Mouse (Mus musculus): ENCODE results near the gene Cmtm8. TPM values are rescaled to one million over a fixed set of nuclear protein-coding genes. Genes with fewer than 3 reads are reported as not detected.

Cmtm8 gene
- polyA plus RNA-seq, 1 experiment, result 8.2 TPM

DNA sequence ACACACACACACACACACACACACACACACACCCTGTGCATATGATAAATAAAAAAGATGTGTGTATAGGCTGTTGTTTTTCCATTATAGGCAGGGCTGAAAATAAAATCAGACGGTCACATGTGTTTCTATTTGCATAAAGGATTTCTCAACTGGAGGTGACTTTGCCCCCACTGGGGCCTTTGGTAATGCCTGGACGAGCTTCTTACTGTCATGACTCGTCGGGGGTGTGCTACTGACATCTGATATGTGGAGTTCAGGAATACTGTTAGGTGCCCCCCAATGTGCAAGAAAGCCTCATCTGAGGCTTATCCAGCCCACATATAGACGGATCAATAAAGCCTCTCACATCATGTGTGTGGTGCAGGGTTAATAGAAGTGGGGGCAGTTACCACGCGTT is 26.9 kb downstream of the Cmtm8 start:
- Histone ChIP-seq H3K36me3 (ENCODE audit: control insufficient read depth, insufficient read depth, low read length, poor library complexity, severe bottlenecking) (no peaks in the 10 kb centered on the region), H3K27ac (ENCODE audit: insufficient read depth, low read length) (no peak overlapping the region), H3K4me1 (ENCODE audit: control insufficient read depth, insufficient read depth, low read length) (no peaks in the 10 kb centered on the region), H3K4me3 (ENCODE audit: low read depth, low read length) (no peak overlapping the region), H3K9me3 (replicated peaks; ENCODE audit: control insufficient read depth, insufficient read depth, low read length, poor library complexity, severe bottlenecking) (no peaks in the 10 kb centered on the region), H3K9ac (ENCODE audit: low read depth, poor library complexity, severe bottlenecking) (no peak overlapping the region), H3K27me3 (ENCODE audit: control insufficient read depth, insufficient read depth, low read length, poor library complexity, severe bottlenecking) (no peaks in the 10 kb centered on the region)
- TF ChIP-seq EP300 (IDR thresholded peaks at IDR 0.05; ENCODE audit: insufficient read depth, low read depth, low read length), result no peak
- no peak for TF ChIP-seq POLR2A (IDR thresholded peaks at IDR 0.05; ENCODE audit: insufficient read depth, low read length)
- no peak for TF ChIP-seq CTCF (IDR thresholded peaks at IDR 0.05; ENCODE audit: low read depth, low read length)

DNA sequence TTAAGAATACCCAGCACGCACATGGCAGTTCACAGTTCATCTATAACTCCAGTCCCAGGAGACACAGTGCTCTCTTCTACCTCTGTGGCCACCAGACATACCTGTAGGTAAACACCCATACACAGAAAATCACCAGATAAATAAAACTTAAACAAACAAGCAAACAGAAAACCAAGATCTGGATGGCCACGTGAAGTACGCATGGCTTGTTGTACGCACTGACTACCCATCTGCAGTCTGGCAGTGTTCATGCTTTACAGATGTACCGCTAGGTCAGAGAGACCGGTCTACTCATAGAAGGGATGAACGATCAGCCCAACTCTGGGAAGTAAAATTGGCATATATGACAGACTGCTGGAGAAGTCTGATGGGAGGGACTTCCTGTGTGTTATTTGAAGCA is 27.8 kb downstream of the Cmtm8 start:
- Histone ChIP-seq H3K36me3 (ENCODE audit: control insufficient read depth, insufficient read depth, low read length, poor library complexity, severe bottlenecking) (no peaks in the 10 kb centered on the region), H3K27ac (ENCODE audit: insufficient read depth, low read length) (no peak overlapping the region), H3K4me3 (ENCODE audit: low read depth, low read length) (no peak overlapping the region), H3K9me3 (replicated peaks; ENCODE audit: control insufficient read depth, insufficient read depth, low read length, poor library complexity, severe bottlenecking) (no peaks in the 10 kb centered on the region), H3K27me3 (ENCODE audit: control insufficient read depth, insufficient read depth, low read length, poor library complexity, severe bottlenecking) (no peaks in the 10 kb centered on the region), H3K4me1 (ENCODE audit: control insufficient read depth, insufficient read depth, low read length) (no peaks in the 10 kb centered on the region), H3K9ac (ENCODE audit: low read depth, poor library complexity, severe bottlenecking) (no peak overlapping the region)
- TF ChIP-seq EP300 (IDR thresholded peaks at IDR 0.05; ENCODE audit: insufficient read depth, low read depth, low read length) (no peak), POLR2A (IDR thresholded peaks at IDR 0.05; ENCODE audit: insufficient read depth, low read length) (no peak), CTCF (IDR thresholded peaks at IDR 0.05; ENCODE audit: low read depth, low read length) (no peak)

DNA sequence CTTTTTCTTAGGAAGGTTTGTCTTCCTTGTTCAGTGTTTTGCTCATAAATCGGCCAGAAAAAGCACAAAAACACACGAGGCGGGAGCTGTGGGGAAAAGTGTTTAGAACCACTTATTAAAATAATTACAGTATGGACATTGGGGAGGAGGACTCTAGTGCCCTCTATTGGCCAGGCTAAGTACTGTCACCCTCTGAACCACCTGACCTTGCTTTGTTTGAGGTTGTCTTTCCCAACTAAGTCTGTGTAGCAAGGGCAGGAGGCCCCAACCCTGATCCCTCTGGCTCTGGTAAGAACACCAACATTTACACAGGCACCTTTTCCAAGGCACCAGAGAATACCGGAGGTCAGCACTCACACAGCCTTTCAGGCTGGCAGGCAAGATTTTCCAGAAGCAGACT is 28.6 kb downstream of the Cmtm8 start:
- no peaks in the 10 kb centered on the region for H3K4me1 ChIP-seq (ENCODE audit: control insufficient read depth, insufficient read depth, low read length)
- TF ChIP-seq CTCF (IDR thresholded peaks at IDR 0.05; ENCODE audit: low read depth, low read length) (peak; percentile 23), EP300 (IDR thresholded peaks at IDR 0.05; ENCODE audit: insufficient read depth, low read depth, low read length) (no peak)
- H3K36me3 ChIP-seq (ENCODE audit: control insufficient read depth, insufficient read depth, low read length, poor library complexity, severe bottlenecking), result no peaks in the 10 kb centered on the region
- no peak overlapping the region for H3K27ac ChIP-seq (ENCODE audit: insufficient read depth, low read length)
- no peak overlapping the region for H3K9ac ChIP-seq (ENCODE audit: low read depth, poor library complexity, severe bottlenecking)
- H3K4me3 ChIP-seq (ENCODE audit: low read depth, low read length), result no peak overlapping the region
- no peaks in the 10 kb centered on the region for H3K9me3 ChIP-seq (replicated peaks; ENCODE audit: control insufficient read depth, insufficient read depth, low read length, poor library complexity, severe bottlenecking)
- H3K27me3 ChIP-seq (ENCODE audit: control insufficient read depth, insufficient read depth, low read length, poor library complexity, severe bottlenecking), result no peaks in the 10 kb centered on the region

DNA sequence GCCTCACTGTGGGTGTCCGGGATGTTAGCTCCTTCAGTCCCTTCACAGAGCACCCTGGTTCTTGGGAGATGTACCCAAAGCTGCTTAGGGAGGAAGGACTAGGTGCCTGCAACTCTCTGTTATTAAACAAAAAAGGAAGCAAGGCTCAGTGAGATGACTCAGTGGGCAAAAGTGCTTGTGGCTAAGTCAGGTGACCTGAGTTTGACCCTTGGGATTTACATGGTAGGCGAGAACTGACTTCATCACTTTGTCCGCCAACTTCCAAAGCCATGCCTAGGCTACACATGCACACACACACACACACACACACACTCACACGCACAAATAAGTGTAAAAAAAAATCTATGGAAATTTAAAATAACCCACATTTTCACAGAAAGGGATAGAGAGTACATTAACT is 32.0 kb downstream of the Cmtm8 start:
- no peaks in the 10 kb centered on the region for H3K9me3 ChIP-seq (replicated peaks; ENCODE audit: control insufficient read depth, insufficient read depth, low read length, poor library complexity, severe bottlenecking)
- H3K27me3 ChIP-seq (ENCODE audit: control insufficient read depth, insufficient read depth, low read length, poor library complexity, severe bottlenecking), result no peaks in the 10 kb centered on the region
- no peaks in the 10 kb centered on the region for H3K4me1 ChIP-seq (ENCODE audit: control insufficient read depth, insufficient read depth, low read length)
- H3K9ac ChIP-seq (ENCODE audit: low read depth, poor library complexity, severe bottlenecking), result no peak overlapping the region
- H3K27ac ChIP-seq (ENCODE audit: insufficient read depth, low read length), result no peak overlapping the region
- no peaks in the 10 kb centered on the region for H3K36me3 ChIP-seq (ENCODE audit: control insufficient read depth, insufficient read depth, low read length, poor library complexity, severe bottlenecking)
- TF ChIP-seq CTCF (IDR thresholded peaks at IDR 0.05; ENCODE audit: low read depth, low read length), result no peak
- no peak for TF ChIP-seq EP300 (IDR thresholded peaks at IDR 0.05; ENCODE audit: insufficient read depth, low read depth, low read length)
- no peak for TF ChIP-seq POLR2A (IDR thresholded peaks at IDR 0.05; ENCODE audit: insufficient read depth, low read length)
- H3K4me3 ChIP-seq (ENCODE audit: low read depth, low read length), result no peak overlapping the region

DNA sequence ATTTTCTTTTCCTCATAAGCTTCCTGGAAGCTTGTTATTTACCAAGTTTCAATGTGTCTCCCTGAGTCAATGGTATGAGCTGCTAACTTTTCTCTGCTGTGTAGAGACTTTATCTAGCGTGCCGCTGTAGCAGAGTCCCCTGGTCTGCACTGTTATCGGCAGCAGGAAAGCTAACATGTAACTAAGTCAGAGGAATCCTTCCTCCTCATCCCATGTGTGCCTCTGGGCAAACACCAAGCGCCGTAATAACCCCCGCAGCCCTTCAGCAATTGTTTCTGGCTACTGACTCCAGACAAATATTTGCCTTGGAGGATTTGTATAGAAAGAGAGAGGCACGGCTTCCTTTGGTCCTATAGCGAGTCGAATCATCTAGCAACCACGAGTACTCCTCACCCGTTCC is 33.1 kb downstream of the Cmtm8 start:
- Histone ChIP-seq H3K36me3 (ENCODE audit: control insufficient read depth, insufficient read depth, low read length, poor library complexity, severe bottlenecking) (no peaks in the 10 kb centered on the region), H3K9ac (ENCODE audit: low read depth, poor library complexity, severe bottlenecking) (no peak overlapping the region), H3K4me3 (ENCODE audit: low read depth, low read length) (no peak overlapping the region), H3K4me1 (ENCODE audit: control insufficient read depth, insufficient read depth, low read length) (no peaks in the 10 kb centered on the region), H3K9me3 (replicated peaks; ENCODE audit: control insufficient read depth, insufficient read depth, low read length, poor library complexity, severe bottlenecking) (no peaks in the 10 kb centered on the region), H3K27me3 (ENCODE audit: control insufficient read depth, insufficient read depth, low read length, poor library complexity, severe bottlenecking) (no peaks in the 10 kb centered on the region), H3K27ac (ENCODE audit: insufficient read depth, low read length) (no peak overlapping the region)
- TF ChIP-seq EP300 (IDR thresholded peaks at IDR 0.05; ENCODE audit: insufficient read depth, low read depth, low read length), result no peak

DNA sequence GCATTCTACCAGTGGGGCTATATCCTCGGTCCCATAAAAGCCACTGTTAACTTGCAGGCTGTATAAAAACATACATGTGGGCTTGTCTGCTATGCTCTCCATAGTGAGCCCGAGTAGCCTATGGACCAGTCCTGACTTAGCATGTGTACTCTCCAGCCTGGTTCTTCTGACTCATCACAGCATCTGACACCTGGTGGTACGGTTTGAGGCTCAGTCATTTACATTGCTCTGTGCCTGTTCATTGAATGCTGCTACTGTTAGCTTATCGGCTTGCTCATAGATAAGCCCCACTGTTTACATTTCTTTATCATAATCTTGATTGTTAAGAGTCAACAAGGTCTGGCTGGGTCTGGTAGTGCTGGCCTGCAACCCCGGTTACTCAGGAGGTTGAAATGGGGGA is 35.3 kb downstream of the Cmtm8 start:
- Histone ChIP-seq H3K9ac (ENCODE audit: low read depth, poor library complexity, severe bottlenecking) (no peak overlapping the region), H3K27ac (ENCODE audit: insufficient read depth, low read length) (no peak overlapping the region), H3K27me3 (ENCODE audit: control insufficient read depth, insufficient read depth, low read length, poor library complexity, severe bottlenecking) (no peaks in the 10 kb centered on the region), H3K9me3 (replicated peaks; ENCODE audit: control insufficient read depth, insufficient read depth, low read length, poor library complexity, severe bottlenecking) (no peaks in the 10 kb centered on the region), H3K36me3 (ENCODE audit: control insufficient read depth, insufficient read depth, low read length, poor library complexity, severe bottlenecking) (no peaks in the 10 kb centered on the region), H3K4me3 (ENCODE audit: low read depth, low read length) (no peak overlapping the region), H3K4me1 (ENCODE audit: control insufficient read depth, insufficient read depth, low read length) (no peaks in the 10 kb centered on the region)
- TF ChIP-seq CTCF (IDR thresholded peaks at IDR 0.05; ENCODE audit: low read depth, low read length), result no peak
- TF ChIP-seq EP300 (IDR thresholded peaks at IDR 0.05; ENCODE audit: insufficient read depth, low read depth, low read length), result no peak
- no peak for TF ChIP-seq POLR2A (IDR thresholded peaks at IDR 0.05; ENCODE audit: insufficient read depth, low read length)
